Mouse (Mus musculus) G1E (cell line): ENCODE data around the gene Tmco3.

Experiments
- CTCF ChIP-seq: IDR thresholded peaks from 2 replicates; pipeline ENCODE4 v1.5.1; 2012; ENCODE audit warnings: low read depth, low read length, inconsistent platforms, mixed read lengths
- GATA1 ChIP-seq: IDR thresholded peaks from 2 replicates; pipeline ENCODE4 v1.6.1; 2012; ENCODE audit warnings: borderline replicate concordance, low read length, inconsistent platforms, mixed read lengths
- GATA2 ChIP-seq: IDR thresholded peaks from 2 replicates; pipeline ENCODE4 v1.6.1; 2012; ENCODE audit warnings: low read depth, low read length, inconsistent platforms, borderline replicate concordance
- POLR2AphosphoS5 ChIP-seq: IDR thresholded peaks from 2 replicates; pipeline ENCODE4 v1.6.1; 2012; ENCODE audit warnings: low read depth, low read length, inconsistent platforms; ENCODE audit not compliant: insufficient replicate concordance
- TAL1 ChIP-seq: conservative IDR thresholded peaks from 2 replicates; pipeline ENCODE4 v1.6.1; 2012; ENCODE audit warnings: low read depth, low read length, inconsistent platforms, mixed read lengths

DNA sequence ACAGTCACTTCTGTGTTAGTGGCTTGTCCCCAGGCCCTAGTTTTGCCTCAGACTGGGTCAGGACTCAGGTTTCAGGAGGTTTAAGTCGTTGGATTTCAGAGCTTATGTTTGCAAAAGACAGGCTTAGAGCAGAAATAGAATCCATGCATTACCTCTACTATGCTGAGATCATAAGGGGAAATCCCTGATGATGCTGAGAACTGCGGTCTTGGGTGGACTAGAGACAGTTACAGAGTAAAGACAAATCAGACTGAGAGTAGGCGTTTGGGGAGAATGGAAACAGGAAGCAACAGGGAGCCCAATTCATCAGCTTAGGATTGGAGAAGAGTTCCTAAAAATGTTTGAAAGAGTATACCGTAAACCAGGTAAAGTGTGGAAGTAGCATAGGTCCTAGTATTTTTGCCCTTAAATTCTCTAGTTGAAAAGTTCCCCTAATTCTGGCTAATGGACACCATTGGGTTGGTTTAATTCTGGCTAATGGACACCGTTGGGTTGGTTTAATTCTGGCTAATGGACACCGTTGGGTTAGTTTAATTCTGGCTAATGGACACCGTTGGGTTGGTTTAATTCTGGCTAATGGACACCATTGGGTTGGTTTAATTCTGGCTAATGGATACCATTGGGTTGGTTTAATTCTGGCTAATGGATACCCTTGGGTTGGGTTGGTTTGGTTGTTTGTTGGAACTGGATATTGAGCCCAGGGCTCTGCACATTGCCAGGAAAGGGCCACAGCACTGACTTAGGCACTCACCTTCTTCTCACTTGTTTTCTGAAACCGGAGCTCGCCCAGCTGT lies 5.9 kb downstream of the Tmco3 start:
- TF ChIP-seq CTCF (no peak), TAL1 (no peak), GATA2 (no peak), POLR2AphosphoS5 (no peak), GATA1 (no peak)
